Mouse (Mus musculus): ENCODE measurements around the gene Hoxb9. TPM values are rescaled to one million over a fixed set of nuclear protein-coding genes. Genes with fewer than 3 reads are reported as not detected.
A peak's percentile ranks its signal among the peaks of the same experiment; 100 is the strongest.

Hoxb9 gene
- total RNA-seq, 1 experiment: 3.3 TPM

DNA sequence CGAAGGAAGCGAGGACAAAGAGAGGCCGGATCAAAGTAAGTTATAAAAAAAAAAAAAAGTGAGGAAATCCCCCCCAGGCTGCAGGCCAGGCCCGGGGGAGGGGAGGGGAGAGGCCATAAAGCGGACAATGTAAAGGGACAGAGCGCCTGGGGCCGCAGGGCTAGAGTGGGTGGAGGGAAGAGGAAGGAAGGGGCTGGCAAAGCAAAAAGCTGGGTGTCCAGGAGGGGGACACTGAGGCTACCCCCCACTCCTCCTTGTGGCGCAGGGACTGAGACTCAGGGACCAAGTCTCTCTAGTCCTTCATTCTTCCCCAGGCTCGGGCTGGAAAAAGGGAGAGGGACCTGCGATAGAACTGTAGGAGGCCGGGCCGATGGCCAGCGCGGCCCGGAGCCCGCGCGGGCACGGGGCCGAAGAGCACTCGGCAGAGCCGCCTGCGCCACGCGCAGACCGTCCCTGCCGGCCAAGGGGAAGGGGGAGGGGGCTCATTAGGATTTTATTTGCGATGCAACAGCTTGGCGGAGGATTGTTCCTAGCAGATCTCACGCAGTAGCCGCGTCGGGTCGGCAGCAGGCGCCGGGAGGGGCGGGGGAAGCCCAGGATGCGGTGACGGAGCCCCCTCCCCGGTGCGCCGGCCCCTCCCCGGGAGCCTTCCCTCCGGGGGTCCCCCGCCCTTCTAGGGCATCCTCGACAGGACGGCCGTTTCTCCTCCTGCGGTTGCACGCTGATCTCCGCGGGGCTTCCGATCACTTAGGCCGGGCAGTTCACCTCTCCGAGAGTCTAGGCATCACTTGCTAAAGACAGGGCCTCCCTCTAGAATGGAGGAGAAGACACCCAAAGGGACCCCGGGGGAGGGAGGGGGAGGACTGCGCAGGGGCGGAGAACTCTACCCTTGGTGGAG, 1.0 kb downstream of the Hoxb9 start:
- peak overlapping the region; percentile 25 to 50 for H3K4me3 ChIP-seq (ENCODE audit: insufficient read depth in 1 of 2, low read depth in 1 of 2, low read length in 2 of 2, poor library complexity in 1 of 2, severe bottlenecking in 1 of 2)
- TF ChIP-seq ZNF384 (IDR thresholded peaks at IDR 0.05; ENCODE audit: low read depth, low read length) (no peak), CHD2 (IDR thresholded peaks at IDR 0.05; ENCODE audit: low read depth, low read length) (no peak), MAFK (IDR thresholded peaks at IDR 0.05; ENCODE audit: insufficient read depth, low read depth, low read length) (no peak), ZC3H11A (IDR thresholded peaks at IDR 0.05; ENCODE audit: borderline replicate concordance, low read depth, low read length) (no peak), HCFC1 (IDR thresholded peaks at IDR 0.05; ENCODE audit: borderline replicate concordance, insufficient read depth, low read length) (no peak)
- H3K9ac ChIP-seq (ENCODE audit: insufficient read depth, low read depth, low read length, poor library complexity, severe bottlenecking): peak overlapping the region; percentile 55; the same call in 1 of the 2 replicates
- no peak overlapping the region for H3K27ac ChIP-seq (ENCODE audit: insufficient read depth, low read depth, low read length, poor library complexity, severe bottlenecking)
- H3K9me3 ChIP-seq (ENCODE audit: control insufficient read depth, insufficient read depth, low read depth, low read length): no peaks in the 10 kb centered on the region
- peaks cover 0 to 8% of the 10 kb centered on the region in 2 experiments; a peak in 2 of 4 replicates for H3K4me1 ChIP-seq (ENCODE audit: control insufficient read depth in 2 of 2, insufficient read depth in 2 of 2, low read length in 2 of 2, poor library complexity in 1 of 2)
- in situ Hi-C loops (cut with MboI; ENCODE audit: low sequenced_read_pairs in 2 of 2, unreplicated experiment in 2 of 2): no loop called here
- no peaks in the 10 kb centered on the region for H3K36me3 ChIP-seq (ENCODE audit: control insufficient read depth, insufficient read depth, low read length, poor library complexity, severe bottlenecking)
- DNase-seq (ENCODE audit: low read depth, low spot score): no peak

- Histone ChIP-seq H3K9me3 (ENCODE audit: control insufficient read depth, insufficient read depth, low read depth, low read length) (no peaks in the 10 kb centered on the region), H3K36me3 (ENCODE audit: control insufficient read depth, insufficient read depth, low read length, poor library complexity, severe bottlenecking) (no peaks in the 10 kb centered on the region), H3K9ac (ENCODE audit: insufficient read depth, low read depth, low read length, poor library complexity, severe bottlenecking) (no peak overlapping the region), H3K27ac (ENCODE audit: insufficient read depth, low read depth, low read length, poor library complexity, severe bottlenecking) (no peak overlapping the region), H3K4me3 (ENCODE audit: insufficient read depth in 1 of 2, low read depth in 1 of 2, low read length in 2 of 2, poor library complexity in 1 of 2, severe bottlenecking in 1 of 2) (no peak overlapping the region), H3K4me1 (ENCODE audit: control insufficient read depth in 2 of 2, insufficient read depth in 2 of 2, low read length in 2 of 2, poor library complexity in 1 of 2) (peaks cover 0 to 8% of the 10 kb centered on the region in 2 experiments; a peak in 2 of 4 replicates)
- in situ Hi-C loops (cut with MboI; ENCODE audit: low sequenced_read_pairs in 2 of 2, unreplicated experiment in 2 of 2): no loop called here
- no peak for TF ChIP-seq ZC3H11A (IDR thresholded peaks at IDR 0.05; ENCODE audit: borderline replicate concordance, low read depth, low read length)
- TF ChIP-seq CHD2 (IDR thresholded peaks at IDR 0.05; ENCODE audit: low read depth, low read length): no peak
- no peak for TF ChIP-seq ZNF384 (IDR thresholded peaks at IDR 0.05; ENCODE audit: low read depth, low read length)
- no peak for TF ChIP-seq HCFC1 (IDR thresholded peaks at IDR 0.05; ENCODE audit: borderline replicate concordance, insufficient read depth, low read length)
- no peak for TF ChIP-seq MAFK (IDR thresholded peaks at IDR 0.05; ENCODE audit: insufficient read depth, low read depth, low read length)
- no peak for DNase-seq (ENCODE audit: low read depth, low spot score)
These were observed 3.2 kb downstream of the Hoxb9 start for GRCm38 (mm10) chr11:96274428-96274827.

- Histone ChIP-seq H3K9me3 (ENCODE audit: control insufficient read depth, insufficient read depth, low read depth, low read length) (no peaks in the 10 kb centered on the region), H3K4me3 (ENCODE audit: insufficient read depth in 1 of 2, low read depth in 1 of 2, low read length in 2 of 2, poor library complexity in 1 of 2, severe bottlenecking in 1 of 2) (no peak overlapping the region), H3K27ac (ENCODE audit: insufficient read depth, low read depth, low read length, poor library complexity, severe bottlenecking) (no peak overlapping the region), H3K9ac (ENCODE audit: insufficient read depth, low read depth, low read length, poor library complexity, severe bottlenecking) (no peak overlapping the region), H3K36me3 (ENCODE audit: control insufficient read depth, insufficient read depth, low read length, poor library complexity, severe bottlenecking) (no peaks in the 10 kb centered on the region), H3K4me1 (ENCODE audit: control insufficient read depth in 2 of 2, insufficient read depth in 2 of 2, low read length in 2 of 2, poor library complexity in 1 of 2) (peaks cover 0 to 4% of the 10 kb centered on the region in 2 experiments; a peak in 2 of 4 replicates)
- TF ChIP-seq HCFC1 (IDR thresholded peaks at IDR 0.05; ENCODE audit: borderline replicate concordance, insufficient read depth, low read length) (no peak), MAFK (IDR thresholded peaks at IDR 0.05; ENCODE audit: insufficient read depth, low read depth, low read length) (no peak)
- no peak for DNase-seq (ENCODE audit: low read depth, low spot score)
- in situ Hi-C loops (cut with MboI; ENCODE audit: low sequenced_read_pairs in 2 of 2, unreplicated experiment in 2 of 2): loop anchor here in 1 of 2 experiments (25.0 kb wide), 1 partner anchor 586 kb away; no protein-coding TSS in a partner anchor
These were observed 4.6 kb downstream of the Hoxb9 start for GRCm38 (mm10) chr11:96275896-96276295.

- no peak overlapping the region for H3K27ac ChIP-seq (ENCODE audit: insufficient read depth, low read depth, low read length, poor library complexity, severe bottlenecking)
These were observed 6.1 kb downstream of the Hoxb9 start for GRCm38 (mm10) chr11:96277151-96278044.

More at GRCm38 (mm10) chr11:96277151-96278044, 6.1 kb downstream of the Hoxb9 start:
- no peak for TF ChIP-seq ZC3H11A (IDR thresholded peaks at IDR 0.05; ENCODE audit: borderline replicate concordance, low read depth, low read length)
- no peak overlapping the region for H3K4me3 ChIP-seq (ENCODE audit: insufficient read depth in 1 of 2, low read depth in 1 of 2, low read length in 2 of 2, poor library complexity in 1 of 2, severe bottlenecking in 1 of 2)
- H3K36me3 ChIP-seq (ENCODE audit: control insufficient read depth, insufficient read depth, low read length, poor library complexity, severe bottlenecking): no peaks in the 10 kb centered on the region
- in situ Hi-C loops (cut with MboI; ENCODE audit: low sequenced_read_pairs in 2 of 2, unreplicated experiment in 2 of 2): loop anchor here in 1 of 2 experiments (25.0 kb wide), 1 partner anchor 585 kb away; no protein-coding TSS in a partner anchor
- H3K4me1 ChIP-seq (ENCODE audit: control insufficient read depth in 2 of 2, insufficient read depth in 2 of 2, low read length in 2 of 2, poor library complexity in 1 of 2): no peaks in the 10 kb centered on the region
- no peak overlapping the region for H3K9ac ChIP-seq (ENCODE audit: insufficient read depth, low read depth, low read length, poor library complexity, severe bottlenecking)
- H3K9me3 ChIP-seq (ENCODE audit: control insufficient read depth, insufficient read depth, low read depth, low read length): no peaks in the 10 kb centered on the region
- DNase-seq (ENCODE audit: low read depth, low spot score): no peak

All from ES-E14 (cell line).